Mouse (Mus musculus) Muller cell, postnatal 12 days (primary cell): ENCODE results near the gene Bcl9.
A peak's percentile ranks its signal among the peaks of the same experiment; 100 is the strongest.

Source experiments
- DNase-seq: peaks from one replicate; pipeline ENCODE4 v3.0.0-alpha.2; 2015; ENCODE audit errors: inconsistent ontology term

Bcl9 gene

GRCm38 (mm10) chr3:97296941-97297552, 670 bp downstream of the Bcl9 start:
- DNase-seq: peak; percentile 63

GRCm38 (mm10) chr3:97294334-97294733, 3.4 kb downstream of the Bcl9 start:
- no peak for DNase-seq

- no peak for DNase-seq
Observed at GRCm38 (mm10) chr3:97284878-97285277, 12.8 kb downstream of the Bcl9 start.

GRCm38 (mm10) chr3:97284056-97284455, 13.7 kb downstream of the Bcl9 start:
- DNase-seq: no peak

- DNase-seq: no peak
Observed at GRCm38 (mm10) chr3:97281426-97281825, 16.3 kb downstream of the Bcl9 start.

- no peak for DNase-seq
Observed at GRCm38 (mm10) chr3:97275708-97276107, 22.0 kb downstream of the Bcl9 start.

GRCm38 (mm10) chr3:97274516-97275230, 23.0 kb downstream of the Bcl9 start:
- no peak for DNase-seq

GRCm38 (mm10) chr3:97273876-97274275, 23.8 kb downstream of the Bcl9 start:
- no peak for DNase-seq

- no peak for DNase-seq
Observed at GRCm38 (mm10) chr3:97265667-97266415, 31.9 kb downstream of the Bcl9 start.

- DNase-seq: no peak
Observed at GRCm38 (mm10) chr3:97262235-97262634, 35.5 kb downstream of the Bcl9 start.

- DNase-seq: peak; percentile 3
Observed at GRCm38 (mm10) chr3:97255706-97256339, 41.9 kb downstream of the Bcl9 start.

- peak; percentile 3 for DNase-seq
Observed at GRCm38 (mm10) chr3:97254861-97255465, 42.8 kb downstream of the Bcl9 start.

- no peak for DNase-seq
Observed at GRCm38 (mm10) chr3:97253823-97254600, 43.7 kb downstream of the Bcl9 start.

- no peak for DNase-seq
Observed at GRCm38 (mm10) chr3:97252896-97253295, 44.8 kb downstream of the Bcl9 start.

GRCm38 (mm10) chr3:97242629-97243167, 55.0 kb downstream of the Bcl9 start:
- DNase-seq: no peak

GRCm38 (mm10) chr3:97241826-97242225, 55.9 kb downstream of the Bcl9 start:
- no peak for DNase-seq

- DNase-seq: no peak
Observed at GRCm38 (mm10) chr3:97239793-97240192, 57.9 kb downstream of the Bcl9 start.

- no peak for DNase-seq
Observed at GRCm38 (mm10) chr3:97239316-97239715, 58.4 kb downstream of the Bcl9 start.

- no peak for DNase-seq
Observed at GRCm38 (mm10) chr3:97238521-97238920, 59.2 kb downstream of the Bcl9 start.

GRCm38 (mm10) chr3:97237403-97237802, 60.3 kb downstream of the Bcl9 start:
- no peak for DNase-seq

GRCm38 (mm10) chr3:97234797-97235196, 62.9 kb downstream of the Bcl9 start:
- DNase-seq: no peak
